Mouse (Mus musculus) spleen, adult 2 months (tissue): ENCODE measurements around the gene Snd1.

Experiments
- CTCF ChIP-seq: fragments of 200-500 bp; IDR thresholded peaks from 2 replicates; pipeline ENCODE4 v1.5.1; 2011; ENCODE audit warnings: mild to moderate bottlenecking, inconsistent platforms; ENCODE audit not compliant: insufficient read depth, insufficient read length, insufficient replicate concordance; ENCODE audit errors: extremely low read depth
- POLR2A ChIP-seq: fragments of 200-500 bp; IDR thresholded peaks from 2 replicates; pipeline ENCODE4 v1.6.1; 2011; ENCODE audit warnings: low read depth, low read length, inconsistent platforms

GRCm38 (mm10) chr6:28852342-28852741, 377.4 kb downstream of the Snd1 start:
- TF ChIP-seq POLR2A (no peak), CTCF (no peak)
